Mouse (Mus musculus) ES-Bruce4 (cell line): ENCODE measurements at regions not wholly inside any gene's neighbourhood (a gene's known extent, or its start where the extent isn't known, plus 50 kb on each side); places are given as distances from the start of the nearest gene placed in this dataset.
A peak's percentile ranks its signal among the peaks of the same experiment; 100 is the strongest.
"Not testable (repeated sequence)": the region's sequence is repeated elsewhere in the genome, so short reads cannot be mapped to it uniquely, and the experiment has no call there.

ENCODE experiments used
- EP300 ChIP-seq: IDR thresholded peaks from 2 replicates; pipeline ENCODE4 v1.6.1; 2011; ENCODE audit warnings: low read depth, low read length; ENCODE audit not compliant: insufficient read depth
- POLR2A ChIP-seq: IDR thresholded peaks from one replicate; pipeline ENCODE4 v1.8.1; 2011; ENCODE audit warnings: low read length; ENCODE audit not compliant: insufficient read depth

- TF ChIP-seq EP300, result peak; percentile 65; the same call in 1 of the 2 replicates
- not testable (repeated sequence) for TF ChIP-seq POLR2A
These were observed 970.9 kb downstream of the Gm37988 start for GRCm38 (mm10) chr1:5778551-5778950.
